Mouse (Mus musculus) regulatory T cell (primary cell): ENCODE data around the gene Ypel3.
"Not testable (repeated sequence)": the region's sequence is repeated elsewhere in the genome, so short reads cannot be mapped to it uniquely, and the experiment has no call there.

Source experiments
- in situ Hi-C: fragments of 300-600 bp; cut with MboI, MseI; formaldehyde crosslinking; loops from one replicate; pipeline ENCODE4 v1.15.1; 2025; ENCODE audit warnings: high pct_unique_total_duplicates

The Ypel3 gene

DNA sequence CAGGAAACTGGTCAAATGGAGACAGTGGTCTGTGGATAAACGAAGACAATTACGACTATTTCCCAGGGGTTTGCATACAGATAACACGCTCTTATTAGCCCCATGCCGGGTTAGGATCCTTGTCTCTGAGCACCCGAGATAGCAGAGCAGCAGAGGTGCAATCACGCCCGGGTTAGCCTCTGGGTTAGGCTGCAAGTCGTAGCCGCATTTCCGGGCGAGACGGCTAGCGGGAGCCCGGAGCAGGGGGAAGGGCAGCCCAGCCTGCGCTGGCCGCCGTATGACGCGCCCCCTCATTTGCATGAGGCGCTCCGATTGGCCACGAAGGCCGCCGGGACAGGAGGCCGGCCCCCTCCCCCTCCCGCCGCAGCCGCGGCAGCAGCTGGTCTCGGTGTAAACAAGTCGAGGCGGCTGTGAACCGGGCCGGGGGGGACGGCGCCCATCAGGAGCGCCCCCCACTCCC, at the start of gene Ypel3:
TSS of gene Ypel3 (plus strand) at position 358 of the 460 bp plus-strand sequence.
- in situ Hi-C loops, result loop anchor here (5.0 kb wide), 1 partner anchor 74 kb away; no protein-coding TSS in a partner anchor

DNA sequence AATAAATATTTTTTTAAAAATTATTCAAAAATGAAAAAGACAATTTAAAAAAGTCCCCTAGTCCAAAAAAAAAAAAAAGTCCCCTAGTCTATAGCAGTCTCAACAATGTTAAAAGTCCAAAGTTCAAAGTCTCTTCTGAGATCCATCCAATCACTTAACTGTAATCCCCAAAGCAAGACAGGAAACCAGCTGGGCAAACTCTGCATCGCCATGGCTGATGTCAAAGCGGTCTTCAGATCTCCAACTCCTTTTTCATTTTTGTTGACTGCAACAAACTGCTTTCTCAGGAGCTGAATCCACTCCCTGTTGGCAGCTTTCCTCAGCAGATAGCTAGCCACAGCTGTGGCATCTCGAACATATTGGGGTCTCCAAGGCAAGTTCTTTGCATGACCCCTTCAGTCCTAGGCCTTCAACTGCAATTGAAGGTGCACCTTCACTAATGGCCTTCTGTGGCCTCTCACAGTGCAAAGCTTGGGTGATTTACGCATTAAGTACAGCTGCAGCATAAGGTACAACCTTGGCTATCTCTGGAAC, 46.4 kb upstream of the Ypel3 start:
- in situ Hi-C loops, result not testable (repeated sequence)

DNA sequence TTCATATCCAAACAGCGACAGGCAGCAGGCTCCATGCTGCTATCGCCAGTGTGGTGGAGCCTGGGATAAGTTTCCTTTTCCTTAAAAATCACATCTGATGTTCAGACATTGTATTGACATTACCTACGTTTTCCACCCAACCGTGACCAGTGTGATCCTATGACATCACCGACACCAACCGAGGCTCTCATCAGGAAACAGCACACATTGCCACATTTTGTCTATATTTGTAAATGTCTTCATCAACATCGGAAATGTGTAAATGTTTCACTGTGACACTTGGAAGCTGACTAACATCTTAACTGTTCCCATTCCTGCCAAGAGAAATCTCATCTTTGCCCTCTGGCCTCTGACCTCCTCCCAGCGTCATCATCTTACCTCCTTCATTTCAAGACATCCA, 40.6 kb upstream of the Ypel3 start:
- in situ Hi-C loops, result no loop called here

DNA sequence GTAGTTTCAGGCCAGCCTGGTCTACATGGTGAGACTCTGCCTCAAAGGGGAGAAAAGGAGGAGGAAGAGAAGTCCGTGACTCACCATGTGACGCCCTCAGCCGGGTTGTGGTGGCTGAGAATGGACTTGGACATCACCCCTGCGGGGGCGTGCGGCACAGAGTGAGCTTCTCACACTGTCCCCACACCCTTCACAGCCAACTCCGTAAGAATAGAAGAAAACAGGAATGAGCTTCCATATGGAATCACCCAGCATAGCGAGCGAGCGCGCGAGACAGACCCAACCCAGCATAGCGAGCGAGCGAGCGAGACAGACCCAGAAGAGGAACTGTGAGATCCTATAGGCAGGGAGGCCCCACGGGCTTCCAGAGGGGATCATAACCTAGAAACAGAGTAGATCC, 37.2 kb upstream of the Ypel3 start:
- in situ Hi-C loops, result no loop called here

- in situ Hi-C loops, result no loop called here
These were observed 36.5 kb upstream of the Ypel3 start for GRCm38 (mm10) chr7:126740132-126740735.

DNA sequence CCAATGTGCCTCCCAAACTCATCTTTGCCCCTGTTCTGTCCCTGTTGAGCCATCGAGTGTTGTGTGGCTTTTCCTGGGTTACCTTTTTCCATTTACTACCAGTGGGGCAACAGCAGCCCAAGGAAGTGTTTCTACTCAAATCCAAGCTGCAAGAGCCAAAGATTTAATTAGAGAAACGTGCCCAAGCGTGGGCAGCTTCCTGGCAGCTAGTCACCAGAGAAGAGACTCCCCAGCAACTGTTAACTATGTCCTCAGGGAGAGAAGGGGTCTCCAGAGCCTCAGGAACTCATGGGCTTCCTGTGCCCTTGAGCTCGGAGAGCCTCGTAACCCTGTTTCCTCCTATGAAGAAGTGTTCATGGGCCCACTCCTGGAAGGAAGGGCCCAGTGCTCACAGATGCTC, 35.8 kb upstream of the Ypel3 start:
- in situ Hi-C loops, result no loop called here

- in situ Hi-C loops, result no loop called here
These were observed 35.3 kb upstream of the Ypel3 start for GRCm38 (mm10) chr7:126741452-126741851.

DNA sequence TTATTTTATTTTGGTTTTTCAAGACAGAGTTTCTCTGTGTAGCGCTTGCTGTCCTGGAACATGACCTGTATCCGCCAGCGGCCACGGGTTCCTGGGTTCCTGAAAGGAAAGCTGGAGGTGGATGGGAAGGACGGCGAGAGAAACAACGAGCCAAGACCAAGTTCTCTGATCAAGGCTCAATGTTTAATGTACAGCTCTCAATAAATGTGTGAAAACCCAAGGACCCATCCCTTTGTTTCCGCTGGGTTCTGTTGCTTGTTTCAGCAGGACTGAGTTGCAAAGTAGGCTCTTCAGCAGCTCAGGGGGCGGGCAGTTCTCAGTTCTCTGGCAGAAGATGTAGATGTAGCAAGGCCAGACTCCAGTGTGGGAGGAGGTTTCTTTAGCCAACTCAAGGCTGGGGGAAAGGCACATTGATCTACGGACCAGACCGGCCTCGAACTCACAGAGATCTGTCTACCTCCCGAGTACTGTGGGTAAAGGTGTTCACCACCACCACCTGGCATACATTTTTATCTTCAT, 34.7 kb upstream of the Ypel3 start:
- in situ Hi-C loops, result no loop called here

DNA sequence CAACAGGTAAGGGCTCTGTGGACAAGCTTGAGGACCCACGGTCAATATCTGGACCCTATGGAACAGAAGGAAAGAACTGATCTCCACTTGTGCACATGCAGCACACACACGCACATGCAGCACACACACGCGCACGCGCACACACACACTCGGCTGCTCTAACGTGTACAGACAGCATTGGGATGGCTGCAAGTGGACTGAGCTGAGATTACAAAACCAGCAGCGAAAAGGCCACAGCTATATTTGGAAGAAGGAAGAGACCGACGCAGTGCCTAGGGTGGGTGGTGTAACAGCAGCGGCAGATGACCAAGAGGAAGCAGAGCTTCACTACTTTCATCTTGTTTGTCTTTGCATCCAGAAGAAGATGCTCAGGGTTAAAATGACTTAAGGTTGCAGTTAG, 30.7 kb upstream of the Ypel3 start:
- in situ Hi-C loops, result no loop called here

DNA sequence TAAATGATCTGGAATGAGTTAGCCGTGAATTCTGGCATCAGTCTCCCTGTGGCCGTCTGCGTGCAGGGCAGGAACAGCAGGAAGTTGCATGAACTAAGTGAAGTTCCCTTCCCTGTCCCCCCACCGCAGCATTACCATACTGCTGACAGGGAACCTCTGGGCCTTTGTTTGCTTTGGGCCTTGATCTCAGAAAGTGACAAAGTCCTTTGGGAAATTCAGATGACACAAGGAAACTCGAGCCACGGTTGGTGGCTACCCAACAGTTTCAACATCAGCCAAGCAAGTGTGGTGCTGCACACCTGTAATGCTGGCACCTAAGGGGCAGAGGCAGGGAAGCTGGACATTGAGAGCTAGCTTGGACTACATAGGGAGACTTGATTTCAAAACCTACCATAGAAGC, 30.0 kb upstream of the Ypel3 start:
- in situ Hi-C loops, result no loop called here

DNA sequence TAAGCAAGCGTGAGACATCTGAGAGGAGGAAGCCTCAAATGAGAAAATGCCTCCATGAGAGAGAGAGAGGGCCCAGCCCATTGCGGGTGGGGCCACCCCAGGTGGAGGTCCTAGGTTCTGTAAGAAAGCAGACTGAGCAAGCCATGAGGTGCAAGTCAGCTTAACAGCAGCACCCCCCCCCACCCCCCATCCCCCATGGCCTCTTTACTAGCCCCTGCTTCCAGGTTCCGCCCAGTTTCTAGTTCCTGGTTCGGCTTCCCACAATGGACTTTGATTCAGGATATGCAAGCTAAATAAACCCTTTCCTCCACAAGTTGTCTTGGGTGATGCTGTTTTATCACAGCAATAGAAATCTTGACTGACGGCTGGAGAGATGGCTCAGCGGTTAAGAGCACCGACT, 27.9 kb upstream of the Ypel3 start:
- in situ Hi-C loops, result no loop called here

- in situ Hi-C loops, result no loop called here
These were observed 27.0 kb upstream of the Ypel3 start for GRCm38 (mm10) chr7:126749582-126750343.

DNA sequence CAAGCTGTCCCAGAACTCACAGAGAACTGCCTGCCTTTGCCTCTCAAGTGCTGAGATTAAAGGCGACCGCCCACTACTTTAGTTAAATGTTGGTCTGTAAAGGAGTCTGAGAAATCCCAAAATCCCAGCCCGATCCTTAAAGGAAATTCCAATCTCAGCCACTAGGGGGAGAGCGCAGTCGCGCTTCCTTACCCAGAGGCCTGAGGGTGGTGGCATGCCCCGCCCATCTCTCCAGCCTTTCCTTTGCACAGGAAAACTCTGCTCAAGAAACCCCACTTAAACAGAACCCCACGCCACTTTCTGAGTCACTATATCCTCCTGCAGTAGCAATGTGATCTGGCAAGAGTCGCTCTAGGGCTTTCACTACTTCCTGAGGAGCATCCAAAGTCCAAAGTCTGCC, 21.9 kb upstream of the Ypel3 start:
- in situ Hi-C loops, result no loop called here

DNA sequence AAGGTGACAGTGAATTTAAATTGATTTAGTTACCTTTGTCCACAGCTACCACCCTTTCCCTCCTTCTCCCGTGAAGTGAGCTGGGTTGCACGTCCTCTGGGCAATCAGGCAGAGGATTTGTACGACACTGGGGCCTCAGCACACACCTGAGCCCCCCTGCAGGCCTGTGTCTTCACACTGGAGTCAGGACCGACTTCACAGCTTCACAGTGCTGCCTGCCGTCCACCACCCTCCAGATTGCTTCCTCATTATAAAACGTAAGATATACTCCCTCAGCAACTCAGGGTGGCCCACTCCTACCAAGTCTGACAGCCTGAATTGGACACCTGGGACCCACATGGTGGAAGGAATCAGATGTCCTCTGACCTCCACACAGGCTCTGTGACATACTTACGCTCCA, 18.2 kb upstream of the Ypel3 start:
- in situ Hi-C loops, result no loop called here

GRCm38 (mm10) chr7:126759050-126759671, 17.6 kb upstream of the Ypel3 start, which contains the start of gene Mapk3:
Mapk3 (plus strand) TSS chr7:126759601.
- in situ Hi-C loops, result no loop called here

DNA sequence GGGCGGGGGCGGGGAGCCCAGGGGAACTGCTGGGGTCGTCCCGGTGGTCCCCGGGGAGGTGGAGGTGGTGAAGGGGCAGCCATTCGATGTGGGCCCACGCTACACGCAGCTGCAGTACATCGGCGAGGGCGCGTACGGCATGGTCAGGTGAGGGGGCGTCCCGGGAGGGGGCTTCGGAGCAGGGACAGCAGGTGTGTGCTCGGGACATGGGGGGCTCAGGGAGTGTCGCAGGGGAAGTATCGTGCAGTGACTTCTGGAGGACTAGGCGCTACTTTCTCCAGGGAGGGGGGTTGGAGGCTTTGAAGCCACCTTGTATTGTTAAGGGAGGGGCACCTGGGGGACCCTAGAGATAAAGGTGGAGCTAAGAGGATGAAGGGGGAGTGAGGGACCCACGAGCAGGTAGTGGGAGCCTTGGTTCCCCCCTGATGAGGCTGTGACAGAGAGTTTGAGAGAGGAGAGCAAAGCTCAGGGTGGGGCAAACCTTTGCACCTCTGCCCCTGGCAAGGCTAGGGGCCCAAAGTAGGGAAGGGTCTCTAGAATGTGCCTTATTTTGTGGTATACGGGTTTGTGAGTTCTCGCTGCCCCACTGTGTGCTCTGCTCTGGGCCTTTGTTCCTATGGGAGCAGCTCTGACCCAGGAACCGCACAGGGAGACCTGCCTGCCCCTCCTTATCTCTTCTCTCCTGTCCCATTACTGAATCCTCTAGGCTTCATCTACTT, 16.9 kb upstream of the Ypel3 start:
- in situ Hi-C loops, result no loop called here

- in situ Hi-C loops, result no loop called here
These were observed 16.4 kb upstream of the Ypel3 start for GRCm38 (mm10) chr7:126760391-126760802.

- in situ Hi-C loops, result no loop called here
These were observed 15.8 kb upstream of the Ypel3 start for GRCm38 (mm10) chr7:126760956-126761355.

GRCm38 (mm10) chr7:126761529-126762067, 15.2 kb upstream of the Ypel3 start:
- in situ Hi-C loops, result no loop called here

GRCm38 (mm10) chr7:126762471-126763008, 14.2 kb upstream of the Ypel3 start:
- in situ Hi-C loops, result no loop called here

GRCm38 (mm10) chr7:126765540-126765939, 11.2 kb upstream of the Ypel3 start:
- in situ Hi-C loops, result no loop called here
